Mouse (Mus musculus) urinary bladder, adult 2 months (tissue): ENCODE measurements around the gene Prdm11. TPM values are rescaled to one million over a fixed set of nuclear protein-coding genes. Genes with fewer than 3 reads are reported as not detected.
A peak's percentile ranks its signal among the peaks of the same experiment; 100 is the strongest.

Experiments used
- DNase-seq: peaks from one replicate; pipeline ENCODE4 v3.0.0; 2022; ENCODE audit warnings: low spot score
- polyA plus RNA-seq: library from polyadenylated mRNA; depleted of rRNA; stranded (reverse); fragments of >200 nt; gene quantifications from 2 replicates; pipeline ENCODE4 v1.2.3, GENCODE M21; 2012; rRNA removed

Gene Prdm11
- 4.6 and 5.8 TPM in 2 replicates for polyA plus RNA-seq

GRCm38 (mm10) chr2:93045818-93046508 is at the start of gene Prdm11:
Gene Prdm11, minus strand, starts transcription at chr2:93046167.
- no peak for DNase-seq

- DNase-seq, result no peak
Observed at GRCm38 (mm10) chr2:93092347-93092746, 46.4 kb upstream of the Prdm11 start.

GRCm38 (mm10) chr2:93091679-93092078 is 45.7 kb upstream of the Prdm11 start:
- DNase-seq, result no peak

DNA sequence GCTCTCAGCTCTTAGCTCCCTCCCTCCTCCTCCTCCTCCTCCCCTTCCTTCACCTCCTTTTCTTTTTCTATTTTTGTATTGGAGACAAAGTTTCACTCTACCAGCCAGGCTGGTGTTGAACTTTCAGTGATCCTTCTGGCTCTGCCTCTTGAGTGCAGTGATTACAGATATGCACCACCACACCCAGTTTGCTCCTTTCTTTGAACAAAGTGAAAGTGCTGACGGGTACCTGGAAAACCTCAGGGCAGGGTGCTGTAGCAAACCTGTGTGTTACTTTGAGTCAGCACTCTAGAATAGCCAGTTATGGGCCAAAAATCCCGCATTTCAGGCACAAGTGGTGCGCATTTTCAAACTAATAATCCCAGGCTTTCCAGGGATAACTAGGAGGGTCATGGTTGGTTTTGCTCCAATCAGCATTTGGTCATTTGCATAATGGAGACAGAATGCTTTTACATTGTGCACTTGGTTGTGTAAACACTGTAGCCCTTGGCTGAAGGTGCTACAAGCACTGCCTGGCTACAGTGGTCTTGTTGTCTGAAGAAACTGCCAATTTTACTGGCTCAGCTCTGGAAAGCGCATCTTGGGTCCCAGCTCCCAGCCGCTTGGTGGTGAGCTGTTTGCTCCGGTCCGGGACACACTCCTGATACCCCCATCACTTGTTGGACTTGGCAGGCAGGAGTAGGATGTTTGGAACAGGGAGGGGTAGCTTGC is 43.6 kb upstream of the Prdm11 start:
- no peak for DNase-seq

- no peak for DNase-seq
Observed at GRCm38 (mm10) chr2:93088006-93088405, 42.0 kb upstream of the Prdm11 start.

GRCm38 (mm10) chr2:93085291-93086027 is 39.5 kb upstream of the Prdm11 start:
- DNase-seq, result no peak

- no peak for DNase-seq
Observed at GRCm38 (mm10) chr2:93084481-93084880, 38.5 kb upstream of the Prdm11 start.

GRCm38 (mm10) chr2:93083317-93083716 is 37.4 kb upstream of the Prdm11 start:
- DNase-seq, result no peak

- no peak for DNase-seq
Observed at GRCm38 (mm10) chr2:93082846-93083245, 36.9 kb upstream of the Prdm11 start.

DNA sequence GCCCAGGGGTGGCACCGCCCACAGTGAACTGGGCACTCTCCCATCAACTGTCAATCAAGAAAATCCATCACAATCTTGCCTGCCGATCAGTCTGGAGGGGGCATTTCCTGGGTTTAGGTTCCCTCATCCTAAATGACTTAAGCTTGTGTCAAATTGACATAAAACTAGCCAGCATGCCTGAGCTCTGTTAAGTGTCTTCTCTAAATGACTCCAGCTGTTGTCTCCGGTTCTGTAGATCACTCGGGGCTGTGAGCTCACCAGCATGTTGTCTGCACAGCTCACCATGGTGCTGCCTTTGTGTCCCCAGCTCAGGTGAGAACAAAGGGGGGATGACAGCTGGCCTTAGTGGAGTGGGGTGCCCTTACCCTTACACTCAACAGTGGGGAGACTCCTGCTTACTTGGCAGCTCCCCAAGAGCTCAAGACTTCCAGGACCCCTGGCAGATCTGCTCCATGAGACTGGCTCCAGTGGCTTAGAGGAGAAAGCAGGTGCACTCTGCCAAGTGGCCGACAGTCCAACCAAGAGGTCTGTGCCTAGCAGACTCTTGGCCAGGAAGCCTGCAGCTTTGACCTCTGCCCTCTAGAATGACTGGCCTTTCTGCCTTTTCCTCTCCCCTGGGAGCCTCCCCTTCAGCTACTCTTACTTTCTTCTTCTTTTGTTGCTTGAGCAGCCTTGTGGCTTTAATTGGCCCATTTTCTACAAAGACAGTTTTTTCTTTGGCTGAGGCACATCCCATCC is 35.1 kb upstream of the Prdm11 start:
- no peak for DNase-seq

- no peak for DNase-seq
Observed at GRCm38 (mm10) chr2:93079394-93079793, 33.4 kb upstream of the Prdm11 start.

GRCm38 (mm10) chr2:93076578-93076955 is 30.6 kb upstream of the Prdm11 start:
- no peak for DNase-seq

DNA sequence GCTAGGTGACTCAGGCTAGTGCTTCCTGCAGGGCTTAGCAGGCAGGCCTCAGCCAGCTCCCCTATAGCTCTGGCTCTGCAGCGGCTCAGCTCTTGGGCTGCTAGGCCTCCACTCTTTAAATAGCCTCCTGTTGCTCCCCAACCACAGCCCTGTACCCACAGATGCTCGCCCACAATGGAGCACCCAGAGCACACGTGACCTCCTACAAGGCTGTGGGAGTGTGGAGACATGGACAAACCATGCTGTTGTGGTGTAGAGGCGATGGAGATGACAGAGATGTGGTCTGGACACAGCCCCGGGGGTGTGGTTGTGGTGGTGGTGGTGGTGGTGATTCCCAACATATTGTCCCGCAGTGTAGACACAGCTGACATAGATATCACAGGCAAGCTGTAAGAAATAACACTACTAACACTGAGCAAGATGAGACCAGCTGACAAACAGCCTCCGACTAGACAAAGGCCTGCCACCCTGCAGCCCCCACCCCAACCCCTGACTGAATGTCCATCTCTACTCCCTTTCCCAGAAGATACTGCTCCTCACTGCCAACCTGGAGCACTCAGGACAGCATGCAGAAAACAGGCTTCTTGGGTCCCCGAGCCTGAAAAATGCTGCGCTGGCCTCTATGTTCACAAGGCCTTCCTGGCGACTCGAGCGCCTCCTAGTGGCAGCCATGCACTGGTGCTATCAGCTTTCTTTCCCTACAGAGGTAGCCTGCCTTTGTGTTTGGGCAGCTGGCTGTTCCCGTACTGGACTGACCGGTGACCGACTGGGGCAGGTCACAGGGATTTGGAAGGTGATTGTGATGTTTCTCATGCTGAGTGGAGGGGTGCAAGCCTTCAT is 30.0 kb upstream of the Prdm11 start:
- DNase-seq, result peak; percentile 52

DNA sequence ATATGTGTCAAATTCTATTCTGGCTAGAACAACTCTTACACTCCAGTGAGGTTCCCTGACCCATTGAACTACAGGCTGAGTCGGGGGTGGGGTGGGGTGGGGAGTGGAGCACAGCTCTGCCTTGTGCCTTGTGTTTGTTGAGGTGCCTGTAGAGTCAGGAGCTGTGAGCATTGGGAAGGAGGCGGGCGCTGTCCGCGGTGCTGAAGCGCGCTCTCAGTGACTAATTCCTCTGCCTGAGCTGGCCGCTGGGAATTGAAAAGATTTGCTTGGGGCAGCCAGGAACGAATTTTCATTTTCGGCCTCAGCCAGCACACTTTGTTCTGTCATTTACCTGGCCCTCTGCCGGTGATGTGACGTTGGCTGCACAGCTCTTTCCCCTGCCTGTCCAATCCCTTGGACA is 25.7 kb upstream of the Prdm11 start:
- DNase-seq, result peak; percentile 63

DNA sequence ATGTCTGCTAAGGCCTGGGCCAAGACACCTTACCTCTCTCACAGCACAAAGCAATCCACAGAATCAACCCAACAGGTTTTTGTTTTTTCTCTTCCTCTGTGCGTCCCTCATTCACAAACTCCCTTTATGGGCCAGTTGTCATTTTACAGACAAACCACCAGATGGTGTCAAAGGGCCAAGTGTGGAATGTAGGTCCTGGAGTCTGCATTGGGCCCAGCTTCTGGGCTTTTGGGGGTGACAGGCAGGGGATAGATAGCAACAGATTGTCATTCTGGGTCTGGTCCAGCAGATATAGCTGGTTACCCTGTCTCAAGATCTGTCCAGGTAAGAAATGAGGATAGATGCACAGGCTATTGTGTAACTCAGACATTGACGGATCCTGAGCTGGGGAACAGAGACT is 23.0 kb upstream of the Prdm11 start:
- DNase-seq, result no peak

GRCm38 (mm10) chr2:93063347-93063746 is 17.4 kb upstream of the Prdm11 start:
- peak; percentile 28 for DNase-seq

- no peak for DNase-seq
Observed at GRCm38 (mm10) chr2:93051873-93052272, 5.9 kb upstream of the Prdm11 start.

- no peak for DNase-seq
Observed at GRCm38 (mm10) chr2:93048601-93049323, 2.8 kb upstream of the Prdm11 start.

DNA sequence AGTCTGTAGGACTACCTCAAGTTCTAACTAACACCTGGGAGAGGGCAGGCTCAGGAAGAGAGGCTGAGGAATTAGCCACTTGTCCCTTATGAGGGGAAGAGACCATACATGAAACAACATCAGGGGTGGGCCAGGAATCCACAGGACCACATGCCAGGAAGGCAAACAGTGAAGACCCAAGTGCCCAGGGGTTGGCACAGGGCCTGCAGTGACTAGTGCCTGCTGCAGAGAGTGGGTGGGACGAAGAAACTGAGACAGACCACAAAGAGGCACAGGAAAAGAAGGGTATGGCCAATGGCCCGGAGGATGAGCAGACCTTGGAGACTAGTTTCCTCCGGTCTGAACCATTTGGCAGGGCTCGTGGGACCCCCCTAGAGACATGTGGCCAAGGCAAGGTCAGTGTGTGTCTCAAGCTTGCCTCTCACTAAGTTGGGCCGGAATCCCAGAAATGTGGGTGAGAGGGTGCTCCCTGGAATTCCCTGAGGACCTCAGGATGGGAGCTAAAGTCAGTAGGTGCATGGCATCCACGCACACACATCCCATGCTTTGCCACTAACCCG is 1.6 kb upstream of the Prdm11 start:
- DNase-seq, result no peak

- DNase-seq, result no peak
Observed at GRCm38 (mm10) chr2:93047036-93047435, 1.1 kb upstream of the Prdm11 start.
